Mouse (Mus musculus) neutrophil, adult 5-6 weeks (primary cell): Measurements from ENCODE around the gene Pim3. TPM values are rescaled to one million over a fixed set of nuclear protein-coding genes. Genes with fewer than 3 reads are reported as not detected.

ENCODE experiments used
- ATAC-seq: fragments of 151-379, 151-347 bp; 2 replicates; pipeline ENCODE4 v1.8.0; 2017; ENCODE audit warnings: mild to moderate bottlenecking, moderate TSS enrichment; ENCODE audit not compliant: insufficient number of reproducible peaks, poor library complexity, low FRiP score, severe bottlenecking; ENCODE audit errors: extremely low read depth
- total RNA-seq: library from RNA; stranded (forward); fragments of 200-1000 nt; gene quantifications from 2 replicates; pipeline ENCODE4 v1.2.3, GENCODE M21; 2017

The Pim3 gene
- total RNA-seq, 1 experiment from 2014 or later: 19.4 TPM

DNA sequence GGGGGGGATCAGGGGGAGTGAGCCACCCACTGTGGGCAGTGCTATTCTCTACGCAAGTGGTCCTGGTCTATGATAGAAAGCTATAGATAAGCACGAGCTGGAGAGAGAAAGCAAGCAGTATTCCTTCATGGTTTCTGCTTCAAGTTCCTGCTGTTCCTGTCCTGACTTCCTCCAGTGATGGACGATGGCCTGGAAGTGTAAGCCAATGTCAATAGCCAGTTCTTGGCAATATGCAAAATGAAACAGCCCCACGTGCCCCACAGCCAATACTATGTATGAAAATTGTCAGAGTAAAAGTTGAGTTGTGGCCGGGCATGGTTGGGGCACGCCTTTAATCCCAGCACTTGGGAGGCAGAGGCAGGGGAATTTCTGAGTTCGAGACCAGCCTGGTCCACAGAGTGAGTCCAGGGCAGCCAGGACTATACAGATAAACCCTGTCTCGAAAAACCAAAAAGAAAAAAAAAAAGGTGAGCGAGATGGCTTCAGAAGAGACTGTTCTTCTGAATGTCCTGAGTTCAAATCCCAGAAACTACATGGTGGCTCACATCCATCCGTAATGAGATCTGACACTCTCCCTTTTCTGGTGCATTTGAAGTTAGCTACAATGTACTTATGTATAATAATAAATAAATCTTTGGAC, 34.5 kb downstream of the Pim3 start:
- no peak for ATAC-seq

DNA sequence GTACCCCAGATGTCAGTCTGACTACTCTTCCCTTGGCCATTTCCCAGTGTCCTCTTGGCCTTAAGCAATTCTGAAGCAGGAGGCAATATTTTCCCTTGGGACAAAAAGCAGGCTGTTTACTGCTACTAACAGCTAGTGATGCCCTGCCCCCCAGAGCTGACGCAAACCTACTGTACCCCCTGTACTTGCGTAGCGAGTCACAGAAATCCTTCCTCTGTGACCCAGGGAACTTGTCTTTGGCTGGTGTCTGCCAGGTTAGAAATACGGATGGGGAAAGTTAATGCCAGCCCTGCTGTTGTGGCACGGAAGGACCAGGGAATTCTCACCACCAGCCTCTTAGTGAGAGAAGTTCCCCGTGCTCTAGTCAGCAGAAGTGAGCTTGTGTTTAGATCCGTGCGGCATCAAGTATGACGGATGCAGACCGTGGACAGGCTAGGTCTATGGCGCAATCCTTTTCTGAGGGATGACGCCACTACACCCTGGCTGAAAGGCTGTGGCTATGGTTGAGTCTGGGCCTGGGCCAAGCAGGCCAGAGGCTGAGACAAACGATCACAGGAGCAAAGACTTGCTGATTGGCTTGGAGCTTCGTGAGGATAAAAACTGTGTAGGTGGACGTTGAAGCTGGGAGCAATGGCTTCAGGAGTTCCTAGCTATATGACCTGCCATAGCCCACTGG, 40.4 kb downstream of the Pim3 start:
- no peak for ATAC-seq

DNA sequence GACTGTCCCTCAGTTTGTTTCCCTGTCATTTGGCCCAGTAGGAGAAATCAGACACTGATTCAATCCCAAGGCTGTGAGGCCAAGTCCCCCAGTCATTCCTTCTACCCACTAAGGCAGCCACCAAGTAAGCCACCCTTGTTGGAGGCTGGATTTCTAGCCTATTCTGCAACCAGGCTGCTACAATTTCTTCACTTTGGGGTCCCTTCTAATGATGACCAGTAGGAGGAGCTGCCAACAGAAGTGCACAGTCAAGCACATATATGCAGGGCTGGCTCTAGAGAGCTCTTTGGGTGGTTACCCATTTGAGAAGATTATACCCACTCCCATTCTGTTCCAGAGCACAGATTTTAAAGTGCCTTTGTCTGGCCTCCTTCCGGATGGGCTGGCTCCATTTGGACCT, 41.1 kb downstream of the Pim3 start:
- no peak for ATAC-seq

DNA sequence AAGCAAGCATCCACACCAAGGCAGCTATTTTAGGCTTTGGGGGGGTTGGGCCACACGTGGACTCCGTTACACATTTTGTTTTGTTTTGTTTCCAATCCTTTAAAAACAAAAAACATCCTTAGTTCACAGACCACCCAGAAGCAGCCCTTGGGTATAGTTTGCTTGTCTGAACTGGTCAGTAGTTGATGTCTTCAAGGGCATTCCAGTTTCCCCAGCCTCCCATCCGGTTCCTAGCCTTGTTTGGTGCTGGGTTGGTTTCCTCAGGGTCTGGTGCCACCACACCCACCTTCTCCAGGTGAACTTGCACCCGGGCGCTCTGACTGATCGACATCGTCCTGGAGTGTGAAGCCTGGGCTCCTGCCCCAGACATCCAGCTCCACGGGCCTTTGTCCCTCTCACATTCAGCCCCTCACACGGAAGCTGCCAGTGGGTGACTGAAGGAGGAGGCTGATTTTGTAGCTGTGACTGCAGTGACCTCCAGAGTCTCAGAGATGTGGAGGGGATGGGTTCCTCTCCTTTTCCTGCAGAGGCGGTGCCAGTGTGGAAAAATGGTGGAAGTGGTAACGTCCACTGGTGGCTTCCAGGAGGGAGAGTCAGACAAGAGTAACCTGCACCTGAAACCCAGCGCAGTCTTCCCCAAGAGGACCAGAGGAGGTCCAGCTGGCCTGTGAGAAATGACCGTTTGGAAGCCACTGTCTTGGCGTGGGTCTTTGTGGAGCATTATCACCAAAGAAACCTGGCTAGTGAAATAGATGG, 42.2 kb downstream of the Pim3 start:
- no peak for ATAC-seq

DNA sequence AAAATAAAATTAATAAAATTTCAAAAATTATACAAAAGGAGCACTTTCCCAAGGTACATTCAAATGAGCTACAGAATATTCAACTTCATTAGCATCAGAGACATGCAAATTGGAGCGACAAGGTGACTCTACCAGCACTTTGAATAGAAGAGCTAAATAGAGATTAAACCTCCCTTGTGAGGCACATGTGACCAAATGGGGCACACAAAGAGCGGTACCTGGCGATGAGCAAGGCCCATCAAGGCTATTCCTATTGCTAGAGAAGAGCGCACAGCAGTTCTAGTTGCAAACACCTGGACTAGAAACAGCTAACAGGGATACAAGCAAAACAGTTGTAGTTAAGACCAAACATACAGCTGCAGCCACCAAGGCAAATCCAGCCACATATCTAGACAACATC, 44.4 kb downstream of the Pim3 start:
- ATAC-seq: no peak

DNA sequence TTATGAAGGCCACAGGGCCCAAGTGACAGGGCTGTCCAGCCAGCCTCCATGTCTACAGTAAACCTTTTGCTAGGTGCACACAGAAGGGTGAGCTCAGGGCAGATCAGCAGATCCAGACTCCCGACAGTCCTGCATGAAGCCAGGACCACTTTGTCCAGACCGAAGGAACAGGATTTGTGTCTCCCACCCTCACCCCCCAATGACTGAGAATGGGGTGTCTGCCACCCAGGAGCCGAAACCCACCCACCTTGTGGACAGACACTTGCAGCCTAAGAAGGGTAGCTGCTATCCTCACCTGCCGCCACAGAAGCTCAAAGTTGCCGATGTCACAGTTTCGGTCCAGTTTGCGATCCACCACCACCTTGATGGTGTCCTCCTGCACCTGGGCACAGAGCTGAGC, 53.1 kb downstream of the Pim3 start:
- ATAC-seq: no peak

Other genes with a start within 250 kb of the Pim3 start
- gene Brd1, start 128.0 kb upstream of the Pim3 start, total RNA-seq: 98.1 and 105 TPM in 2 replicates
- 27.8 and 30.8 TPM in 2 replicates for gene Zbed4, start 110.5 kb upstream of the Pim3 start, total RNA-seq
- 9.1 and 11.4 TPM in 2 replicates for gene Alg12, start 42.9 kb upstream of the Pim3 start, total RNA-seq
- gene Creld2, start 42.5 kb upstream of the Pim3 start, total RNA-seq: 30.3 and 31.9 TPM in 2 replicates
- gene Ttll8, start 92.2 kb downstream of the Pim3 start, total RNA-seq: not detected in 2 replicates
- gene Mlc1, start 116.8 kb downstream of the Pim3 start, total RNA-seq: not detected in 2 replicates
- gene Mov10l1, start 120.7 kb downstream of the Pim3 start, total RNA-seq: not detected in 2 replicates
- not detected in 2 replicates for gene Panx2, start 197.5 kb downstream of the Pim3 start, total RNA-seq
- gene Trabd, start 212.9 kb downstream of the Pim3 start, total RNA-seq: 47.6 and 55.9 TPM in 2 replicates
- gene Selenoo, start 226.9 kb downstream of the Pim3 start, total RNA-seq: 22.9 and 26.8 TPM in 2 replicates